Mouse (Mus musculus): ENCODE measurements around the gene Tmed5. TPM values are rescaled to one million over a fixed set of nuclear protein-coding genes. Genes with fewer than 3 reads are reported as not detected.

Tmed5 gene
- 27.3 and 35.0 TPM in 2 replicates for polyA plus RNA-seq (2014; fragmentation: Nextera tagmentation; extraction: Ambion mirVana)

- no peaks in the 10 kb centered on the region for H3K9me3 ChIP-seq (ENCODE audit: control insufficient read depth, low read length)
- H3K36me3 ChIP-seq (ENCODE audit: control insufficient read depth, insufficient read depth, low read length), result no peaks in the 10 kb centered on the region
- H3K27ac ChIP-seq (ENCODE audit: low read depth, low read length), result peak within 1 kb of the TSS; percentile 69
- H3K4me2 ChIP-seq (replicated peaks; ENCODE audit: low read depth, low read length), result peak within 1 kb of the TSS; percentile 76
- no peaks in the 10 kb centered on the region for H3K27me3 ChIP-seq (ENCODE audit: control insufficient read depth, insufficient read depth, low read length)
- peak; percentile 99 for DNase-seq (ENCODE audit: low spot score)
- H3K9ac ChIP-seq (ENCODE audit: low read depth, low read length), result peak within 1 kb of the TSS; percentile 74
- ATAC-seq (ENCODE audit: low FRiP score), result peak; percentile 98
- no peaks in the 10 kb centered on the region for H3K4me1 ChIP-seq (replicated peaks; ENCODE audit: control insufficient read depth, insufficient read depth, low read length)
- whole genome bisulfite sequencing, result under 1% methylated on average over 65 of the region's 65 CpGs
- peak within 1 kb of the TSS; percentile 81 for H3K4me3 ChIP-seq (ENCODE audit: low read depth, low read length)
Observed at GRCm38 (mm10) chr5:108132441-108133243, at the start of gene Tmed5, which contains the start of gene Ccdc18. Tmed5 (minus strand) TSS chr5:108132620. Ccdc18 (plus strand) TSS chr5:108132875.

GRCm38 (mm10) chr5:108163695-108164094 lies 31.3 kb upstream of the Tmed5 start:
- no peak overlapping the region for H3K27ac ChIP-seq (ENCODE audit: low read depth, low read length)
- no peak for ATAC-seq (ENCODE audit: low FRiP score)
- H3K4me3 ChIP-seq (ENCODE audit: low read depth, low read length), result no peak overlapping the region
- no peaks in the 10 kb centered on the region for H3K9me3 ChIP-seq (ENCODE audit: control insufficient read depth, low read length)
- H3K36me3 ChIP-seq (ENCODE audit: control insufficient read depth, insufficient read depth, low read length), result no peaks in the 10 kb centered on the region
- no peaks in the 10 kb centered on the region for H3K4me1 ChIP-seq (replicated peaks; ENCODE audit: control insufficient read depth, insufficient read depth, low read length)
- 13% methylated on average over 1 of the region's 1 CpGs for WGBS
- no peak overlapping the region for H3K4me2 ChIP-seq (replicated peaks; ENCODE audit: low read depth, low read length)
- H3K27me3 ChIP-seq (ENCODE audit: control insufficient read depth, insufficient read depth, low read length), result no peaks in the 10 kb centered on the region
- peak; percentile 35 for DNase-seq (ENCODE audit: low spot score)
- no peak overlapping the region for H3K9ac ChIP-seq (ENCODE audit: low read depth, low read length)

- Histone ChIP-seq H3K9me3 (ENCODE audit: control insufficient read depth, low read length) (no peaks in the 10 kb centered on the region), H3K36me3 (ENCODE audit: control insufficient read depth, insufficient read depth, low read length) (no peaks in the 10 kb centered on the region), H3K9ac (ENCODE audit: low read depth, low read length) (no peak overlapping the region), H3K27me3 (ENCODE audit: control insufficient read depth, insufficient read depth, low read length) (no peaks in the 10 kb centered on the region), H3K27ac (ENCODE audit: low read depth, low read length) (no peak overlapping the region), H3K4me2 (replicated peaks; ENCODE audit: low read depth, low read length) (no peak overlapping the region), H3K4me3 (ENCODE audit: low read depth, low read length) (no peak overlapping the region), H3K4me1 (replicated peaks; ENCODE audit: control insufficient read depth, insufficient read depth, low read length) (no peaks in the 10 kb centered on the region)
- ATAC-seq (ENCODE audit: low FRiP score) (no peak), DNase-seq (ENCODE audit: low spot score) (no peak)
- 87% methylated on average over 2 of the region's 2 CpGs for WGBS
Observed at GRCm38 (mm10) chr5:108160796-108161195, 28.4 kb upstream of the Tmed5 start.

GRCm38 (mm10) chr5:108152592-108152991 lies 20.2 kb upstream of the Tmed5 start:
- DNase-seq (ENCODE audit: low spot score) (no peak), ATAC-seq (ENCODE audit: low FRiP score) (no peak)
- Histone ChIP-seq H3K4me1 (replicated peaks; ENCODE audit: control insufficient read depth, insufficient read depth, low read length) (no peaks in the 10 kb centered on the region), H3K27me3 (ENCODE audit: control insufficient read depth, insufficient read depth, low read length) (no peaks in the 10 kb centered on the region), H3K9me3 (ENCODE audit: control insufficient read depth, low read length) (no peaks in the 10 kb centered on the region), H3K36me3 (ENCODE audit: control insufficient read depth, insufficient read depth, low read length) (no peaks in the 10 kb centered on the region), H3K4me2 (replicated peaks; ENCODE audit: low read depth, low read length) (no peak overlapping the region), H3K4me3 (ENCODE audit: low read depth, low read length) (no peak overlapping the region), H3K27ac (ENCODE audit: low read depth, low read length) (no peak overlapping the region), H3K9ac (ENCODE audit: low read depth, low read length) (no peak overlapping the region)
- 91% methylated on average over 1 of the region's 1 CpGs for WGBS

GRCm38 (mm10) chr5:108131849-108132440 lies 475 bp downstream of the Tmed5 start:
- under 1% methylated on average over 32 of the region's 32 CpGs for WGBS

GRCm38 (mm10) chr5:108120221-108120900 lies 12.1 kb downstream of the Tmed5 start:
- no peak overlapping the region for H3K4me2 ChIP-seq (replicated peaks; ENCODE audit: low read depth, low read length)
- no peak for ATAC-seq (ENCODE audit: low FRiP score)
- no peak overlapping the region for H3K4me3 ChIP-seq (ENCODE audit: low read depth, low read length)
- DNase-seq (ENCODE audit: low spot score), result no peak
- H3K27me3 ChIP-seq (ENCODE audit: control insufficient read depth, insufficient read depth, low read length), result no peaks in the 10 kb centered on the region
- H3K9me3 ChIP-seq (ENCODE audit: control insufficient read depth, low read length), result no peaks in the 10 kb centered on the region
- H3K27ac ChIP-seq (ENCODE audit: low read depth, low read length), result no peak overlapping the region
- 86% methylated on average over 9 of the region's 9 CpGs for WGBS
- H3K4me1 ChIP-seq (replicated peaks; ENCODE audit: control insufficient read depth, insufficient read depth, low read length), result no peaks in the 10 kb centered on the region
- no peak overlapping the region for H3K9ac ChIP-seq (ENCODE audit: low read depth, low read length)
- no peaks in the 10 kb centered on the region for H3K36me3 ChIP-seq (ENCODE audit: control insufficient read depth, insufficient read depth, low read length)

More at GRCm38 (mm10) chr5:108131849-108132440, 475 bp downstream of the Tmed5 start:
- ATAC-seq (ENCODE audit: low FRiP score) (peak; percentile 70), DNase-seq (ENCODE audit: low spot score) (peak; percentile 66)
- Histone ChIP-seq H3K4me3 (ENCODE audit: low read depth, low read length) (peak overlapping the region; percentile 81), H3K9ac (ENCODE audit: low read depth, low read length) (peak overlapping the region; percentile 74), H3K27ac (ENCODE audit: low read depth, low read length) (peak overlapping the region; percentile 69), H3K27me3 (ENCODE audit: control insufficient read depth, insufficient read depth, low read length) (no peaks in the 10 kb centered on the region), H3K36me3 (ENCODE audit: control insufficient read depth, insufficient read depth, low read length) (no peaks in the 10 kb centered on the region), H3K4me1 (replicated peaks; ENCODE audit: control insufficient read depth, insufficient read depth, low read length) (no peaks in the 10 kb centered on the region), H3K9me3 (ENCODE audit: control insufficient read depth, low read length) (no peaks in the 10 kb centered on the region), H3K4me2 (replicated peaks; ENCODE audit: low read depth, low read length) (peak overlapping the region; percentile 76)

- H3K27me3 ChIP-seq (ENCODE audit: control insufficient read depth, insufficient read depth, low read length), result no peaks in the 10 kb centered on the region
- 97% methylated on average over 4 of the region's 4 CpGs for WGBS
- no peak overlapping the region for H3K4me3 ChIP-seq (ENCODE audit: low read depth, low read length)
- DNase-seq (ENCODE audit: low spot score), result no peak
- ATAC-seq (ENCODE audit: low FRiP score), result no peak
- no peaks in the 10 kb centered on the region for H3K4me1 ChIP-seq (replicated peaks; ENCODE audit: control insufficient read depth, insufficient read depth, low read length)
- no peak overlapping the region for H3K27ac ChIP-seq (ENCODE audit: low read depth, low read length)
- H3K36me3 ChIP-seq (ENCODE audit: control insufficient read depth, insufficient read depth, low read length), result no peaks in the 10 kb centered on the region
- H3K9me3 ChIP-seq (ENCODE audit: control insufficient read depth, low read length), result no peaks in the 10 kb centered on the region
- no peak overlapping the region for H3K9ac ChIP-seq (ENCODE audit: low read depth, low read length)
- H3K4me2 ChIP-seq (replicated peaks; ENCODE audit: low read depth, low read length), result no peak overlapping the region
Observed at GRCm38 (mm10) chr5:108117693-108118092, 14.7 kb downstream of the Tmed5 start.

GRCm38 (mm10) chr5:108109346-108109745 lies 23.1 kb downstream of the Tmed5 start:
- Histone ChIP-seq H3K4me3 (ENCODE audit: low read depth, low read length) (no peak overlapping the region), H3K27me3 (ENCODE audit: control insufficient read depth, insufficient read depth, low read length) (no peaks in the 10 kb centered on the region), H3K4me2 (replicated peaks; ENCODE audit: low read depth, low read length) (no peak overlapping the region), H3K4me1 (replicated peaks; ENCODE audit: control insufficient read depth, insufficient read depth, low read length) (no peaks in the 10 kb centered on the region), H3K36me3 (ENCODE audit: control insufficient read depth, insufficient read depth, low read length) (0 out of 2 replicates have a peak, but pooled peaks cover 3% of the 10 kb centered on the region), H3K9ac (ENCODE audit: low read depth, low read length) (no peak overlapping the region), H3K9me3 (ENCODE audit: control insufficient read depth, low read length) (no peaks in the 10 kb centered on the region), H3K27ac (ENCODE audit: low read depth, low read length) (no peak overlapping the region)
- WGBS, result 97% methylated on average over 7 of the region's 7 CpGs
- DNase-seq (ENCODE audit: low spot score), result no peak
- no peak for ATAC-seq (ENCODE audit: low FRiP score)

Measured in hindbrain, embryonic 11.5 days (tissue).